Mouse (Mus musculus) ES-Bruce4 (cell line): Measurements from ENCODE around the gene Slc24a3. TPM values are rescaled to one million over a fixed set of nuclear protein-coding genes. Genes with fewer than 3 reads are reported as not detected.

Source experiments
- H3K27ac ChIP-seq: 2 replicates; pipeline ENCODE4 v1.5.1; 2012; ENCODE audit warnings: low read length, inconsistent platforms; ENCODE audit not compliant: insufficient read depth
- H3K27me3 ChIP-seq: 2 replicates; pipeline ENCODE4 v1.6.1; 2012; ENCODE audit warnings: mild to moderate bottlenecking, low read length, inconsistent platforms; ENCODE audit not compliant: control insufficient read depth, poor library complexity, insufficient read depth, severe bottlenecking
- H3K36me3 ChIP-seq: 2 replicates; pipeline ENCODE4 v1.6.1; 2012; ENCODE audit warnings: inconsistent platforms, mild to moderate bottlenecking, low read length, moderate library complexity; ENCODE audit not compliant: control insufficient read depth, poor library complexity, insufficient read depth, severe bottlenecking
- H3K4me1 ChIP-seq: one replicate; pipeline ENCODE4 v1.8.1; 2011; ENCODE audit warnings: low read length; ENCODE audit not compliant: control insufficient read depth, insufficient read depth
- H3K4me3 ChIP-seq: 2 replicates; pipeline ENCODE4 v1.5.1; 2011; ENCODE audit warnings: low read depth, mild to moderate bottlenecking, low read length
- H3K9ac ChIP-seq: 2 replicates; pipeline ENCODE4 v1.6.1; 2012; ENCODE audit warnings: low read depth, mild to moderate bottlenecking, inconsistent platforms; ENCODE audit not compliant: poor library complexity, severe bottlenecking
- H3K9me3 ChIP-seq: replicated peaks from 2 replicates; pipeline ENCODE4 v1.6.1; 2012; ENCODE audit warnings: mild to moderate bottlenecking, low read length, inconsistent platforms; ENCODE audit not compliant: control insufficient read depth, poor library complexity, insufficient read depth, severe bottlenecking
- CTCF ChIP-seq: IDR thresholded peaks from one replicate; pipeline ENCODE4 v1.8.1; 2011; ENCODE audit warnings: low read depth, low read length
- EP300 ChIP-seq: IDR thresholded peaks from 2 replicates; pipeline ENCODE4 v1.6.1; 2011; ENCODE audit warnings: low read depth, low read length; ENCODE audit not compliant: insufficient read depth
- POLR2A ChIP-seq: IDR thresholded peaks from one replicate; pipeline ENCODE4 v1.8.1; 2011; ENCODE audit warnings: low read length; ENCODE audit not compliant: insufficient read depth
- polyA plus RNA-seq: library from polyadenylated mRNA; stranded (reverse); fragments of >200 nt; gene quantifications from 2 replicates; pipeline ENCODE4 v1.2.4, GENCODE M21; 2011; ENCODE audit warnings: low read depth; ENCODE audit not compliant: missing spikeins, insufficient read depth, insufficient read length

The Slc24a3 gene
- polyA plus RNA-seq, 1 experiment: 0.16 TPM

GRCm38 (mm10) chr2:145670131-145670530 is 502.6 kb downstream of the Slc24a3 start:
- Histone ChIP-seq H3K27ac (no peak overlapping the region), H3K9me3 (no peaks in the 10 kb centered on the region)
- TF ChIP-seq POLR2A: no peak
- no peak for TF ChIP-seq CTCF
- no peak for TF ChIP-seq EP300

GRCm38 (mm10) chr2:145674496-145675141 is 507.1 kb downstream of the Slc24a3 start:
- no peaks in the 10 kb centered on the region for H3K9me3 ChIP-seq
- no peaks in the 10 kb centered on the region for H3K36me3 ChIP-seq
- peak overlapping the region; percentile 66; the same call in 1 of the 2 replicates for H3K27ac ChIP-seq
- peak overlapping the region; percentile 92 for H3K4me3 ChIP-seq
- peak overlapping the region; percentile 84 for H3K9ac ChIP-seq
- no peaks in the 10 kb centered on the region for H3K27me3 ChIP-seq
- TF ChIP-seq EP300 (no peak), CTCF (no peak), POLR2A (no peak)
- H3K4me1 ChIP-seq: no peaks in the 10 kb centered on the region

More at GRCm38 (mm10) chr2:145670131-145670530, 502.6 kb downstream of the Slc24a3 start:
- Histone ChIP-seq H3K27me3 (no peaks in the 10 kb centered on the region), H3K4me3 (no peak overlapping the region), H3K4me1 (no peaks in the 10 kb centered on the region), H3K36me3 (no peaks in the 10 kb centered on the region), H3K9ac (no peak overlapping the region)

DNA sequence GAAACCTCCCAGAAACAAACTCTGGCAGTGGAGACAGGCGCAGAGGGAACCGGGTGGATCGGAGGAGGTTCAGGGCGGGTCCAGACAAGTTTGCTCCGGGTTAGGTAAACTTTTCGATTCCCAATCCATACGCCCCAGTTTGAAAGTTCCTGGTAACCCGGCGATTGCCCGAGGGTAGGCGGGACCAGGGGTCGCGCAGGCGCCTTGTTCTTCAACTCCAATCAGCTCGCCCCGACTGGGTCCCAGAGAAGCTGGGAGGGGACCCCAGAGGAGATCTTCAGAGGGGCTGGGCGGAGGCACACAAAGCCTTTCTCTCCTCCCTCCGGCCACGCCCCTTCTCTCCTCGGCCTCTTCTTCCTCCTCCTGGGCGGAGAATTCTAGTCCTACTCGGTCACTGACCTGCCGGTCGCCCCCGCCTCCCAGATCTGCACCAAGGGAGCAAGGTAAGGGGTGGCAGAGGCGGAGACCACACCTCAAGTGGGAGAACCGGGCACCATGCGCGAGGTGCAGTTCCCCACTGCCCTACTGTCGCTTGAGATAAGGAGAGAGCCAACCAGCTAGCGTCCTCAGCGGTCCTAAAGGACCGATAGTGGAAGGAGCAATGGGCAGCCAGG is 507.7 kb downstream of the Slc24a3 start, which contains the start of gene Rin2:
TSS of gene Rin2 (plus strand) at position 74 of the 614 bp plus-strand sequence.
- Histone ChIP-seq H3K4me1 (no peaks in the 10 kb centered on the region), H3K4me3 (peak within 1 kb of the TSS; percentile 92), H3K9me3 (no peaks in the 10 kb centered on the region), H3K27ac (peak within 1 kb of the TSS; percentile 66; the same call in 1 of the 2 replicates), H3K9ac (peak within 1 kb of the TSS; percentile 84), H3K36me3 (no peaks in the 10 kb centered on the region), H3K27me3 (no peaks in the 10 kb centered on the region)
- no peak for TF ChIP-seq POLR2A
- no peak for TF ChIP-seq EP300
- TF ChIP-seq CTCF: no peak

- TF ChIP-seq EP300 (no peak), CTCF (no peak), POLR2A (no peak)
- H3K9ac ChIP-seq: peak overlapping the region; percentile 84; the same call in 1 of the 2 replicates
- peak overlapping the region; percentile 92 for H3K4me3 ChIP-seq
- H3K27me3 ChIP-seq: no peaks in the 10 kb centered on the region
- no peaks in the 10 kb centered on the region for H3K36me3 ChIP-seq
- H3K9me3 ChIP-seq: no peaks in the 10 kb centered on the region
- no peak overlapping the region for H3K27ac ChIP-seq
- H3K4me1 ChIP-seq: no peaks in the 10 kb centered on the region
Observed at GRCm38 (mm10) chr2:145675756-145676543, 508.4 kb downstream of the Slc24a3 start.

DNA sequence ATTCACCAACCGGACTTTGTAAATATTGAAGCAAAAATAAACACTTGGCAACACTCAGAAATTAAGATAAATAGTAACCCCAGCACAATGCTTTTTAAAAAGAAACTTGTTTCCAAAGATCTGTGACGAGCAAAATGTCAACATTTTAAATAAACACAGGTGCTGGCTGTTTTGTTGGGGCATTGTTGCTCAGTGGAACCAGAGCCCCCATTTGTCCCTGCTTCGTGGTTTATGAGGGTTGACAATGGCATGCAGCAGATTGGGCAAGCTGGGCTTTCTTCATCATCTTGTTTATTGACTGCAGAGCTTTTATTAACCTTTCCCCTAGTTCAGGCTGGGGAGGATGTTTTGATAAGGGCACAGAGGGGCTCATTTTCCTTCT is 509.0 kb downstream of the Slc24a3 start:
- no peaks in the 10 kb centered on the region for H3K36me3 ChIP-seq
- H3K27me3 ChIP-seq: no peaks in the 10 kb centered on the region
- TF ChIP-seq POLR2A (no peak), EP300 (no peak), CTCF (no peak)
- no peaks in the 10 kb centered on the region for H3K9me3 ChIP-seq
- H3K9ac ChIP-seq: no peak overlapping the region
- no peaks in the 10 kb centered on the region for H3K4me1 ChIP-seq
- H3K27ac ChIP-seq: no peak overlapping the region
- H3K4me3 ChIP-seq: no peak overlapping the region

GRCm38 (mm10) chr2:145676936-145677335 is 509.4 kb downstream of the Slc24a3 start:
- Histone ChIP-seq H3K9ac (no peak overlapping the region), H3K36me3 (no peaks in the 10 kb centered on the region), H3K4me3 (no peak overlapping the region), H3K27me3 (no peaks in the 10 kb centered on the region), H3K9me3 (no peaks in the 10 kb centered on the region), H3K27ac (no peak overlapping the region), H3K4me1 (no peaks in the 10 kb centered on the region)
- no peak for TF ChIP-seq POLR2A
- no peak for TF ChIP-seq CTCF
- TF ChIP-seq EP300: no peak
